Mouse (Mus musculus) G1E (cell line): ENCODE measurements around the gene Idh2. TPM values are rescaled to one million over a fixed set of nuclear protein-coding genes. Genes with fewer than 3 reads are reported as not detected.
"Not testable (repeated sequence)": the region's sequence is repeated elsewhere in the genome, so short reads cannot be mapped to it uniquely, and the experiment has no call there.

Source experiments
- ATAC-seq: 2 replicates; pipeline ENCODE4 v1.8.0; 2016; ENCODE audit warnings: mild to moderate bottlenecking; ENCODE audit not compliant: insufficient number of reproducible peaks, poor library complexity, low FRiP score, severe bottlenecking; ENCODE audit errors: extremely low read depth
- DNase-seq: peaks from one replicate; pipeline ENCODE4 v3.0.0; 2012; ENCODE audit warnings: low spot score
- H3K27me3 ChIP-seq: 2 replicates; pipeline ENCODE4 v1.6.1; 2012; ENCODE audit warnings: mild to moderate bottlenecking, low read length, inconsistent platforms; ENCODE audit not compliant: insufficient read depth
- H3K36me3 ChIP-seq: replicated peaks from 2 replicates; pipeline ENCODE3; 2012; ENCODE audit warnings: mild to moderate bottlenecking, inconsistent platforms
- H3K4me1 ChIP-seq: 2 replicates; pipeline ENCODE4 v1.6.1; 2012; ENCODE audit warnings: low read depth, low read length, inconsistent platforms, mixed read lengths; ENCODE audit not compliant: insufficient read depth
- H3K4me3 ChIP-seq: 2 replicates; pipeline ENCODE4 v1.5.1; 2012; ENCODE audit warnings: low read depth, mild to moderate bottlenecking, inconsistent platforms, low read length, moderate library complexity, mixed read lengths
- H3K9me3 ChIP-seq: replicated peaks from 2 replicates; pipeline ENCODE4 v1.6.1; 2012; ENCODE audit warnings: inconsistent platforms
- CTCF ChIP-seq: IDR thresholded peaks from 2 replicates; pipeline ENCODE4 v1.5.1; 2012; ENCODE audit warnings: low read depth, low read length, inconsistent platforms, mixed read lengths
- GATA1 ChIP-seq: IDR thresholded peaks from 2 replicates; pipeline ENCODE4 v1.6.1; 2012; ENCODE audit warnings: borderline replicate concordance, low read length, inconsistent platforms, mixed read lengths
- GATA2 ChIP-seq: IDR thresholded peaks from 2 replicates; pipeline ENCODE4 v1.6.1; 2012; ENCODE audit warnings: low read depth, low read length, inconsistent platforms, borderline replicate concordance
- POLR2AphosphoS5 ChIP-seq: IDR thresholded peaks from 2 replicates; pipeline ENCODE4 v1.6.1; 2012; ENCODE audit warnings: low read depth, low read length, inconsistent platforms; ENCODE audit not compliant: insufficient replicate concordance
- TAL1 ChIP-seq: conservative IDR thresholded peaks from 2 replicates; pipeline ENCODE4 v1.6.1; 2012; ENCODE audit warnings: low read depth, low read length, inconsistent platforms, mixed read lengths
- polyA plus RNA-seq: library from polyadenylated mRNA; stranded (reverse); fragments of >175 nt; gene quantifications from 2 replicates; pipeline ENCODE4 v1.2.3, GENCODE M21; 2012
- total RNA-seq, 2 experiments: library from RNA; stranded (forward) in 1 of 2; stranded (reverse) in 1 of 2; fragments of 200-1000 nt in 1 of 2; fragments of >200 nt in 1 of 2; fragmentation: Nextera tagmentation in 1 of 2; gene quantifications; 2 replicates each; pipeline ENCODE4 v1.2.3; 2014 to 2017

Idh2 gene
- total and polyA plus RNA-seq, 3 experiments: 58.5 to 98.7 (median 90.0) TPM

DNA sequence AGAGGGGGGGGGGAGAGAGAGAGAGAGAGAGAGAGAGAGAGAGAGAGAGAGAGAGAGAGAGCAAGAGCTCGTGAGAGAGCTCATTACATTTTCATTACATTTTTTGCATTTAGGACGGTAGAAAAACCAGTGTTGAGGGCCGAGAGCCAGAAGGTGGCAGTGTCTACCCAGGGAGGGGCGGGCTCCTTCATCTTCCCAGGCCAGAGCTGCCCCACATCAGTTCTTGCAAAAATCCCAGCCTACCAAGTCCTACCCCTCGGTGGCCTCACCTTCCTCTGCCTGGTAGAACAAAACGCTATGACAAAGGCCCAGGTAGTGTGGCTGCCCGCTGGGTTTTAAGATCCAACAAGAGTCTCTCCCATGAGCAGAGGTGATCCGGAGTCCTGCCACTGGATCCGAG is 25.6 kb upstream of the Idh2 start:
- Histone ChIP-seq H3K36me3 (peaks cover 28% of the 10 kb centered on the region), H3K4me3 (peak overlapping the region; percentile 4; the same call in 1 of the 2 replicates), H3K27me3 (no peaks in the 10 kb centered on the region), H3K4me1 (peaks cover 58% of the 10 kb centered on the region), H3K9me3 (peaks cover 14% of the 10 kb centered on the region)
- ATAC-seq: peak; percentile 41; the same call in 1 of the 2 replicates
- peak; percentile 47 for DNase-seq
- peak; percentile 25; the same call in 1 of the 2 replicates for TF ChIP-seq CTCF
- TF ChIP-seq GATA2: no peak

- Histone ChIP-seq H3K27me3 (no peaks in the 10 kb centered on the region), H3K36me3 (peaks cover 24% of the 10 kb centered on the region), H3K4me3 (no peak overlapping the region), H3K9me3 (peaks cover 14% of the 10 kb centered on the region), H3K4me1 (peaks cover 52% of the 10 kb centered on the region)
- no peak for TF ChIP-seq GATA2
- no peak for TF ChIP-seq TAL1
- no peak for TF ChIP-seq POLR2AphosphoS5
- TF ChIP-seq CTCF: no peak
- TF ChIP-seq GATA1: no peak
- no peak for ATAC-seq
- DNase-seq: no peak
These were observed 23.2 kb upstream of the Idh2 start for GRCm38 (mm10) chr7:80138375-80138774.

DNA sequence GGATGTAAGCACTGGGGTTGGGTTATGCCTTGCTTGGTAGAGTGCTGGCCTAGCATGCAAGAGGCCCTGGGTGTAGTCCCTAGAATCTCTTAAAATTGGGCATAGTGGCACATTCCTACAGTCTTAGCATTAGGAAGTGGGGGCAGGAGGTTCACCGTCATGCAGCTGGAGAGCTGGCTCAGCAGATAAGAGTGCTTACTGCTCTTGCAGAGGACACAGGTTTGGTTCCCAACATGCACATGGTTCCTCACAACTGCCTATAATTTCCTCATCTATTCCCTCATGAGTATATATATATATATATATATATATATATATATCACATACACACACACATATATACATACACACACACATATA is 20.0 kb upstream of the Idh2 start:
- Histone ChIP-seq H3K27me3 (peaks cover 4% of the 10 kb centered on the region; the same call in 1 of the 2 replicates), H3K9me3 (peaks cover 14% of the 10 kb centered on the region), H3K4me3 (no peak overlapping the region; the same call in 1 of the 2 replicates), H3K4me1 (peaks cover 42% of the 10 kb centered on the region), H3K36me3 (peaks cover 21% of the 10 kb centered on the region)
- DNase-seq (no peak), ATAC-seq (peak; percentile 40; the same call in 1 of the 2 replicates)
- TF ChIP-seq CTCF (no peak), TAL1 (peak; percentile 65), GATA2 (no peak), POLR2AphosphoS5 (no peak), GATA1 (no peak)

DNA sequence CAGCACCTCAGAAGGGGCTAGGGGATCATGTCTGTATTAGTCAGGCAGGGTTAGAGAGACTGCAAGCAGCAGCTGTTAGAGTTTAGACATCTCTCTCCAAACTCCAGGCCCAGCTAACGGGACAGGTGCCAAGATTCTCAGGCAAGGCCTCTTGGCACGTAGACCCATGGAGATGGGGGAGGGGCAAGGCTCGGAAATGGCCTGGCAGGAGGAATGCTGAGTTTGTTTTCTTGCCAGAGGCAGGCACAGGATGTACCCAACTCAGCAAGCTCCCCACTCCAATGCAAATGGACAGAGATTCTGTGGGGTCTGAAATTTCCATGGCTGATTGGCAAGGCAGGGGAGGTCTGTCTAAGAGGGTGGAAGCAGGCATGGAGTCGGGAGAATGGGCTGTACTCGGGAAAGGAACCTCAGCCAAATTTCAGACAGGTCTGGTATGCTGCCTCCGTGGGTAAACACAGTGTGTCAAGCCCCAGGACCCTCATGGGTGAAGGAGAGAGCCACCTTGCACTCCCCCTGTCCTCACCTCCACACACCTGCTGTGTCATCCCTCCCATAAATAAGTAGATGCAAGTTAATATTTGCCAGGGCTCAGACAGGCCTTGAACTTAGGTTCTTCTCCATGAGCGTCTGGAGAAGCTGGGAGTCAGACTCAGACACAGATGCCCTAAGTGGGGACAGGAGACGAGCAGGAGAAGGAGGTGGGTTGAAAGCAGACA is 19.4 kb upstream of the Idh2 start:
- no peak for TF ChIP-seq GATA2
- TF ChIP-seq GATA1: no peak
- TF ChIP-seq POLR2AphosphoS5: no peak
- TF ChIP-seq TAL1: no peak
- no peak for TF ChIP-seq CTCF
- no peak for ATAC-seq
- Histone ChIP-seq H3K27me3 (peaks cover 4% of the 10 kb centered on the region; the same call in 1 of the 2 replicates), H3K9me3 (peaks cover 14% of the 10 kb centered on the region), H3K4me3 (no peak overlapping the region; the same call in 1 of the 2 replicates), H3K36me3 (peaks cover 16% of the 10 kb centered on the region), H3K4me1 (peaks cover 38% of the 10 kb centered on the region)
- no peak for DNase-seq

DNA sequence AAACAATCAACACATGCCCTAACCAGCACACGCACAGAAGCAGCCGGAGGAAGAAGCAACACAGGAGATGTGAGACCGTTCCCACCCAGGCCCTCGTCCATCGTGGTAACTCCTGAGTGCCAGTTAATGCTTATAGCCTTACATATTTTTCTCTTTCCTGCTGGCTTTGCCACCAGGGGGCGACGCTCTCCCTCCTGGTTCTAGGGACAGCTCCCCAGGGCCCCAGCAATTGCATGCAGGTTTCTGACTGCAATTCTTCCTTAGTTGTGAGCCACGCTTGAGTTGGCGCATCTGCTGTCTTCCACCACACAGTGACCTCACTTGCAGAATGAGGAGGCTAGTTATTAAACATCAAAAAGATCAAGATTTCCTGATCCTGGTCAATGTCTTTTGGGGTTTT is 17.3 kb upstream of the Idh2 start:
- Histone ChIP-seq H3K27me3 (peaks cover 4% of the 10 kb centered on the region; the same call in 1 of the 2 replicates), H3K9me3 (peaks cover 12% of the 10 kb centered on the region), H3K4me1 (peaks cover 38% of the 10 kb centered on the region), H3K4me3 (no peak overlapping the region), H3K36me3 (peaks cover 10% of the 10 kb centered on the region)
- DNase-seq (peak; percentile 37), ATAC-seq (peak; percentile 8; the same call in 1 of the 2 replicates)
- peak; percentile 61 for TF ChIP-seq CTCF
- no peak for TF ChIP-seq GATA2

- H3K36me3 ChIP-seq, ATAC-seq: not testable (repeated sequence)
- peaks cover 42% of the 10 kb centered on the region for H3K4me1 ChIP-seq
These were observed 16.1 kb upstream of the Idh2 start for GRCm38 (mm10) chr7:80131315-80131714.

More at GRCm38 (mm10) chr7:80131315-80131714, 16.1 kb upstream of the Idh2 start:
- not testable (repeated sequence) for DNase-seq, H3K27me3 ChIP-seq, H3K9me3 ChIP-seq, H3K4me3 ChIP-seq
